Mouse (Mus musculus): ENCODE measurements around the gene Gm4778. TPM values are rescaled to one million over a fixed set of nuclear protein-coding genes. Genes with fewer than 3 reads are reported as not detected.
"Not testable (repeated sequence)": the region's sequence is repeated elsewhere in the genome, so short reads cannot be mapped to it uniquely, and the experiment has no call there.

The Gm4778 gene
- total RNA-seq (2017): not detected in 2 replicates

DNA sequence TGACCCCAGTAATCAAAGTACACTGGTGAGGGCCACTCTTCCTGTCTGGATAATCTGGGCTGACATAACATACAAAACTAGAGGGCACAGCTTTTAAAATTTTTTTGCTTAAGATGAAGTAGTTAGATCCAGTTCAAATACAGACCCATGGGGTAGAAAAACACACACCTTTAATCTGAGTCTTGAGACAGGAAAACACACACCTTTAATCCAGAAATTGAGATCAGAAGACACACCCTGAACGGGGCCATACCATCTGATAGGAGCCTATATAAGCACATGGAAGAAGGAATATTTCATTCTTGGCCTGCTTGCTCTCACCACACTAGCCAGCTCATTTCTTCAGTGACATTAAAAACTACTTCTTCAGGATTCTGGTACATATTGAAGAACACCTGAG lies at the start of gene Gm4778:
TSS of gene Gm4778 (plus strand) at position 301 of the 400 bp plus-strand sequence.
- not testable (repeated sequence) for ATAC-seq (ENCODE audit: extremely low read depth, insufficient number of reproducible peaks, low FRiP score, poor library complexity, severe bottlenecking)

GRCm38 (mm10) chr3:94260598-94260997 lies 3.2 kb upstream of the Gm4778 start:
- no peak for ATAC-seq (ENCODE audit: extremely low read depth, insufficient number of reproducible peaks, low FRiP score, poor library complexity, severe bottlenecking)

- ATAC-seq (ENCODE audit: extremely low read depth, insufficient number of reproducible peaks, low FRiP score, poor library complexity, severe bottlenecking): no peak
These were observed 12.2 kb downstream of the Gm4778 start for GRCm38 (mm10) chr3:94275991-94276390.

GRCm38 (mm10) chr3:94305457-94305856 lies 41.6 kb downstream of the Gm4778 start:
- no peak for ATAC-seq (ENCODE audit: extremely low read depth, insufficient number of reproducible peaks, low FRiP score, poor library complexity, severe bottlenecking)

- no peak for ATAC-seq (ENCODE audit: extremely low read depth, insufficient number of reproducible peaks, low FRiP score, poor library complexity, severe bottlenecking)
These were observed 43.1 kb downstream of the Gm4778 start for GRCm38 (mm10) chr3:94306975-94307374.

DNA sequence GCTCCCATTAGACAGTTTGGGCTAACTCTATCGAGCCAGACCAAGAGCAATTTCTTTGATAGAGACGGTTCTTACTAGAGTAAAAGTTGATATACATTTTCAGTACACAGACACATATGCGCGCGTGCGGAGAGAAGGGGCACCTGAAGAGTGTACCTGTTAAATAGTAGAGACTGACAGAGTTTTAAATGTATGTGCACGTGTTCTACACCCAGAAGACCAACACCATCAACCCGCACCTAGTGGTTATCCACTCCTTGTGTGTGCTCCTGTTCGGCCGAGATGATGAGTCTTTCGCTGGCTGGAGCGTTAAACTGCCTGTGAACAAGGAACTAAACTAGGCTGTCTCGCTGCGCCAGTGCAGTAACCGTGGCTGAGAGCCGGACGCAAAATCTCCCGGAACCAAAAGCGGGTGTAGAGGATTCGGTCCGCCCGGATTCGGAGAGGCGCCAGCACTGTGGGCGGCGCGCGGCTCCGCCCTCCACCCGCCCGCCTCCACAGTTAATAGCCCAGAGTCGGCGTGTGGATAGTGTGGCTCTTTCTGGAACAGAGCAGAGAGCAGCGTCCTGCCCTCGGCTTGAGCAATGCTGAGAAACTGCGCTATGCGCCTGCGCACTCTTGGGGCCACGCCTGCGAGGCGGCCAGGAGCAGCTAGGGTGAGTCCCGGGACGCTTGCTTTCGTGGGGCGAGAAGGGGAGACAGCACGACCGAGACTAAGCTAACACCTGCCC lies 46.0 kb downstream of the Gm4778 start, which contains the start of gene Them4:
TSS of gene Them4 (plus strand) at position 457 of the 731 bp plus-strand sequence.
- peak; percentile 89 for ATAC-seq (ENCODE audit: extremely low read depth, insufficient number of reproducible peaks, low FRiP score, poor library complexity, severe bottlenecking)

GRCm38 (mm10) chr3:94310491-94310890 lies 46.7 kb downstream of the Gm4778 start:
- ATAC-seq (ENCODE audit: extremely low read depth, insufficient number of reproducible peaks, low FRiP score, poor library complexity, severe bottlenecking): no peak

GRCm38 (mm10) chr3:94310911-94311310 lies 47.1 kb downstream of the Gm4778 start:
- ATAC-seq (ENCODE audit: extremely low read depth, insufficient number of reproducible peaks, low FRiP score, poor library complexity, severe bottlenecking): no peak

DNA sequence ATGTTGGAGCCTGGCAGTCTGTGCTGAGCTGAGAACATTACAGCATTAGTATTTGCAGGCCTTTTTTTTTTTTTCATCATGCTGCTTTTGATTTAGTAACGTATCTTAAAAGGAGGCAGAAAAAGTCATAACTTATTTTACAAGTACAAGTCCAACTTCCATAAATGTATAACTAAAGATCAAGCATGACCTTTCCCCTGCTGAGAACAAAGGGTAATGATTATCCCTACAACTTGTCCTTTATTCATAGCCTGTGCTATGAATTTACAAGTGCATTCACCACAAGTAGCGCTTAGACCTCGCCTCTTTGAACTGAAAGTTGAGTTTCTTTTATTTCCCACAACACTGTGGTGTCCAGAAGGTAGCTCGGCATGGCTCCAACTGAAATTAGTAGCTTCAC lies 47.5 kb downstream of the Gm4778 start:
- no peak for ATAC-seq (ENCODE audit: extremely low read depth, insufficient number of reproducible peaks, low FRiP score, poor library complexity, severe bottlenecking)

Other genes with a start within 250 kb of the Gm4778 start
- gene Gm9125, start 209.2 kb upstream of the Gm4778 start, total RNA-seq (2017): not detected in 2 replicates
- gene Gm10697, start 191.4 kb upstream of the Gm4778 start, total RNA-seq (2017): not detected in 2 replicates
- gene Gm10696, start 85.8 kb upstream of the Gm4778 start, total RNA-seq (2017): not detected in 2 replicates
- gene Gm5286, start 67.3 kb upstream of the Gm4778 start, total RNA-seq (2017): not detected in 2 replicates
- gene Them4, start 46.1 kb downstream of the Gm4778 start, total RNA-seq (2017): 5.0 and 5.9 TPM in 2 replicates
- not detected in 2 replicates for gene Them5, start 78.1 kb downstream of the Gm4778 start, total RNA-seq (2017)
- not detected in 2 replicates for gene C2cd4d, start 98.4 kb downstream of the Gm4778 start, total RNA-seq (2017)
- 0.74 and 1.3 TPM in 2 replicates for gene Rorc, start 108.8 kb downstream of the Gm4778 start, total RNA-seq (2017)
- gene Lingo4, start 134.5 kb downstream of the Gm4778 start, total RNA-seq (2017): not detected in 2 replicates
- gene Tdrkh, start 149.2 kb downstream of the Gm4778 start, total RNA-seq (2017): 0.58 and 1.1 TPM in 2 replicates
- 40.0 and 42.2 TPM in 2 replicates for gene Mrpl9, start 179.3 kb downstream of the Gm4778 start, total RNA-seq (2017)
- not detected in 2 replicates for gene Oaz3, start 179.9 kb downstream of the Gm4778 start, total RNA-seq (2017)
- gene Celf3, start 214.3 kb downstream of the Gm4778 start, total RNA-seq (2017): 0.12 TPM in 1 of 2 replicates, not detected in the other
- 1.8 TPM in 1 of 2 replicates, not detected in the other for gene Riiad1, start 216.3 kb downstream of the Gm4778 start, total RNA-seq (2017)

Measured in neutrophil, adult 5-6 weeks (primary cell).